ENCODE assay signal across 11 mouse cellular contexts in the genomic region with DNA sequence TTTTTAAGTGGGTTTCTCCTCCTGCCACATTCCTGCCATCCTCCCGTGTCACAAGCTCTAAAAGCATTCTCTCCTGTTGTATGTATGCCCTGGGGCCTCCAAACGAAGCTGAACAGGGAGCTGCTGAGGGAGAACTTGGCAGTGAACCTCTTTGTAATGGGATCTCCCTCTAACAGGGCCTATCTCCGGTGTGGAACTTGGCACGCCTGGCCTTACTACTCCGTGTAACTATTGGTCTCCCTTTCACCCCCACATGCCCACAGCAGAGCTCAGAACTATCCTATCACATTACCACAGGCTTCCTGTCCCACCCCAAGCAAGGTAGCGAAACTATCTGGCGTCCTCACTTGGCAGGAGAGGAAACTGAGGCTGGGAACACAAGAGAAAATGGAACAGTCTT. TPM values are rescaled to one million over a fixed set of nuclear protein-coding genes. Genes with fewer than 3 reads are reported as not detected.
A peak's percentile ranks its signal among the peaks of the same experiment; 100 is the strongest.
DNase-seq lines count a peak whose midpoint lies in the region; ATAC-seq and TF ChIP-seq lines count a peak whose summit lies in the region.
"Had no signal": no experiment of that assay in that cellular context is flagged by ENCODE, and none has a peak within 500 bp of the region (broad histone marks: within the 10 kb centered on the region; RNA-seq: fewer than 3 reads in every experiment).

No protein-coding gene starts in this region.

- peak; percentile 45 to 52 for DNase-seq in cerebellum, adult 18-20 months
- no peak for DNase-seq in cerebellum, adult 9-10 months
- peak; percentile 37 for DNase-seq in spleen, adult 12 weeks (ENCODE audit: low spot score)
- no peak for DNase-seq in spleen, postnatal 14 days (ENCODE audit: low spot score in 2 of 2)
- DNase-seq in kidney, postnatal 0 days (ENCODE audit: low spot score), result no peak
- no peak for DNase-seq in ovary, postnatal 10 days (ENCODE audit: low spot score)
- DNase-seq in hindbrain, embryonic 14.5 days (ENCODE audit: low spot score), result no peak
- no peak for DNase-seq in right cerebral cortex, postnatal 36 days (ENCODE audit: low spot score in 2 of 2)
- DNase-seq: adrenal gland, postnatal 14 days had no signal

- 31% methylated on average over 7 of the region's 7 CpGs for whole genome bisulfite sequencing in kidney, postnatal 0 days
- 72% methylated on average over 7 of the region's 7 CpGs for WGBS in hindbrain, embryonic 14.5 days

- peaks cover 20% of the 10 kb centered on the region; the same call in 1 of the 2 replicates for H3K4me1 ChIP-seq in kidney, postnatal 0 days (replicated peaks; ENCODE audit: insufficient read depth, low read length)
- H3K4me1 ChIP-seq in hindbrain, embryonic 14.5 days (replicated peaks; ENCODE audit: control insufficient read depth, insufficient read depth, low read length), result 0 out of 2 replicates have a peak, but pooled peaks cover 2% of the 10 kb centered on the region

- H3K4me3 ChIP-seq in kidney, postnatal 0 days (replicated peaks; ENCODE audit: low read depth, low read length), result no peak overlapping the region
- no peak overlapping the region for H3K4me3 ChIP-seq in hindbrain, embryonic 14.5 days (replicated peaks; ENCODE audit: low read length)
- H3K4me3 ChIP-seq: limb, embryonic 12.5 days; neural tube, embryonic 13.5 days had no signal

- ATAC-seq in kidney, postnatal 0 days (replicated peaks; ENCODE audit: low FRiP score, low read depth), result no peak
- no peak for ATAC-seq in hindbrain, embryonic 14.5 days (ENCODE audit: low FRiP score)

- H3K9me3 ChIP-seq in kidney, postnatal 0 days (replicated peaks; ENCODE audit: low read length), result no peaks in the 10 kb centered on the region
- no peaks in the 10 kb centered on the region for H3K9me3 ChIP-seq in hindbrain, embryonic 14.5 days (ENCODE audit: control insufficient read depth, low read length)
- H3K9me3 ChIP-seq: limb, embryonic 12.5 days; neural tube, embryonic 13.5 days had no signal

- H3K4me2 ChIP-seq in kidney, postnatal 0 days (ENCODE audit: low read length), result no peak overlapping the region
- H3K4me2 ChIP-seq in hindbrain, embryonic 14.5 days (replicated peaks), result no peak overlapping the region
- H3K4me2 ChIP-seq: limb, embryonic 12.5 days; neural tube, embryonic 13.5 days had no signal

- H3K9ac ChIP-seq in kidney, postnatal 0 days (ENCODE audit: low read depth, low read length), result no peak overlapping the region
- H3K9ac ChIP-seq in hindbrain, embryonic 14.5 days, result no peak overlapping the region
- H3K9ac ChIP-seq: limb, embryonic 12.5 days; neural tube, embryonic 13.5 days had no signal

- H3K36me3 ChIP-seq in kidney, postnatal 0 days (ENCODE audit: insufficient read depth, low read length), result no peaks in the 10 kb centered on the region
- no peaks in the 10 kb centered on the region for H3K36me3 ChIP-seq in hindbrain, embryonic 14.5 days (replicated peaks; ENCODE audit: control insufficient read depth, insufficient read depth)
- H3K36me3 ChIP-seq: limb, embryonic 12.5 days; neural tube, embryonic 13.5 days had no signal

- peak overlapping the region; percentile 87 for H3K27ac ChIP-seq in kidney, postnatal 0 days
- H3K27ac ChIP-seq in hindbrain, embryonic 14.5 days, result no peak overlapping the region
- H3K27ac ChIP-seq: limb, embryonic 12.5 days; neural tube, embryonic 13.5 days had no signal

- no peak for TF ChIP-seq CTCF in kidney, postnatal 0 days (IDR thresholded peaks at IDR 0.05; ENCODE audit: low read depth)

- no peaks in the 10 kb centered on the region for H3K27me3 ChIP-seq in kidney, postnatal 0 days (ENCODE audit: insufficient read depth, low read length)
- no peaks in the 10 kb centered on the region for H3K27me3 ChIP-seq in hindbrain, embryonic 14.5 days (ENCODE audit: control insufficient read depth, insufficient read depth, low read length)
- H3K27me3 ChIP-seq: neural tube, embryonic 13.5 days had no signal

RNA-seq across cellular contexts. Expression of gene Ptprj, which starts 14.4 kb away (rescaled TPM):
- 6.8 and 7.2 TPM in 2 replicates for polyA plus RNA-seq in kidney, postnatal 0 days (2015; fragmentation: Nextera tagmentation; extraction: Ambion mirVana)
- polyA plus RNA-seq in hindbrain, embryonic 14.5 days (2014; fragmentation: Nextera tagmentation; extraction: Ambion mirVana), result 7.9 and 10.3 TPM in 2 replicates

Comparison
In these comparisons a context has a peak if more than half of its experiments do, and no peak if none do; other contexts are left out.
1. DNase-seq: peak in cerebellum, adult 18-20 months (2 of 2) and spleen, adult 12 weeks (single experiment); none in cerebellum, adult 9-10 months (single experiment), spleen, postnatal 14 days (0 of 2), kidney, postnatal 0 days (single experiment), ovary, postnatal 10 days (single experiment), hindbrain, embryonic 14.5 days (single experiment) and right cerebral cortex, postnatal 36 days (0 of 2).